Mouse (Mus musculus): ENCODE results near the gene Rrp7a.

DNA sequence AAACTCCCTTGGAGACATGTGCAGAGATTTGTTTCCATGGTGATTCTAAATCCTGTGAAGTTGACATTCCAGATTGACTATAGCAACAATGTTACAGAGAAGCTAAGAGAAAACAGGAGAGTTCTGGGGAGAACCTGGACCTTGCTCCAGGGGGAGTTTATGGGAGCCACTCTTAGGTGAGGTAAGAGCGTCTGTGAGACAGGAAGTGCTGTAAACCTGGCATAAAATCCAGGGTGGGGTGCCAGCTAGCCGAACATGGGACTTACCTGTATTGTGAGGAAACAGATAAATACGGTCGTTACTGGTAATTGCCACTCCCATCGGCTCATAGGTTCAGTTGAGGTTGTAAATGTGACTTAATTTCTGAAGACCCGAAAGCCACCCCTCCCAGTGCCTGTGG lies 16.2 kb downstream of the Rrp7a start:
- TF ChIP-seq ZC3H11A (IDR thresholded peaks at IDR 0.05; ENCODE audit: borderline replicate concordance, low read depth, low read length) (no peak), ZNF384 (IDR thresholded peaks at IDR 0.05; ENCODE audit: low read depth, low read length) (no peak), HCFC1 (IDR thresholded peaks at IDR 0.05; ENCODE audit: borderline replicate concordance, insufficient read depth, low read length) (no peak), CHD2 (IDR thresholded peaks at IDR 0.05; ENCODE audit: low read depth, low read length) (no peak)

Data from ES-E14 (cell line).